Mouse (Mus musculus) brain, embryonic 14.5 days (tissue): ENCODE results near the gene Cish.

Experiments used
- CTCF ChIP-seq: fragments of 200-500 bp; IDR thresholded peaks from 2 replicates; pipeline ENCODE4 v1.5.1; 2012; ENCODE audit warnings: inconsistent platforms, mild to moderate bottlenecking, moderate library complexity, borderline replicate concordance; ENCODE audit not compliant: insufficient read depth, insufficient read length; ENCODE audit errors: extremely low read depth
- POLR2A ChIP-seq: fragments of 200-500 bp; IDR thresholded peaks from 2 replicates; pipeline ENCODE4 v1.6.1; 2012; ENCODE audit warnings: mild to moderate bottlenecking, inconsistent platforms, borderline replicate concordance; ENCODE audit not compliant: poor library complexity, insufficient read depth, insufficient read length, severe bottlenecking; ENCODE audit errors: extremely low read depth

DNA sequence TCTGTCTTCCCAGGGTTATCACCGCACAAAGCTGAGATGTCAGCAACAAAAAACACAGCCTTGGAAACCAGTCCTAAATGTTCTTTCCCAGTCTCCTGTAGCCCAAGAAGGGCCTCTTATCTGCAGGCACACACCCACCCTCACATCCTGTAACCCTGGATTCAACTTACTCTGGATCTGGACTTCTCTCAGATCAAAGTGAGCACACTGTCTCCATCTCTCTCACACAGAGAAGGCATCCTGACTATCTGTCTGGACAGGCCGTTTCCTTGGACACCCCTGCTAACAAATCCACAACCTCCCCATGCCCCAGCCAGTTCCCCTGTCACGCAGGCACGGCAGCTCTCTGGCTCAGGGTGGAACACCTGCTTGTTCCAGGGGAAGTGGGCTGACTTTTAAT is 23.5 kb upstream of the Cish start:
- no peak for TF ChIP-seq POLR2A
- no peak for TF ChIP-seq CTCF
